Mouse (Mus musculus): ENCODE measurements around the gene Efcab2. TPM values are rescaled to one million over a fixed set of nuclear protein-coding genes. Genes with fewer than 3 reads are reported as not detected.

Gene Efcab2
- polyA plus RNA-seq, 1 experiment from 2014 or later = 19.1 TPM

DNA sequence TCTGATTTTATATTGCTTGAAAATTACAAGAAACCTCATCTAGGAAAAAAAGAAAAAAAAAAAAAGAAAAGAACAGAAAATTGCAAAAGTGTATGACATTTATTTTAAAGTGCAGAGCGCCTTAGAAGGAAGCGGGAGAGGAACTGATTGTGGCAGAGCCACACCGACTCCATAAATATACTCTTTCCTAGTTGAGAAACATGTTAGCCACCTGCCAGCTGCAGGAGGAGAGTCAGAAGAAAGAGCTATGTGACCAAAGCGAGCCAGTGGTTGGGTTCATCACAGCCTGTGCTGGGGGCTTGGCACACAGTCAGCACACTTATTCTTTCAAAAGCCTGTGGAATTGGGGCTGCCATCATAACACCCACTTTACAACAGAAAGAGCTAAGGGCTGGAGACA lies 33.2 kb upstream of the Efcab2 start:
- no peak overlapping the region for H3K9ac ChIP-seq (ENCODE audit: low read length)
- no peak overlapping the region for H3K27ac ChIP-seq (ENCODE audit: low read length)
- H3K4me1 ChIP-seq (ENCODE audit: control insufficient read depth, insufficient read depth, low read length) = peaks cover 16% of the 10 kb centered on the region
- H3K36me3 ChIP-seq (ENCODE audit: control insufficient read depth, insufficient read depth) = no peaks in the 10 kb centered on the region
- H3K9me3 ChIP-seq (replicated peaks; ENCODE audit: control insufficient read depth, low read length) = no peaks in the 10 kb centered on the region
- no peak for ATAC-seq (replicated peaks; ENCODE audit: extremely low read depth, insufficient read depth, low FRiP score)
- no peaks in the 10 kb centered on the region for H3K27me3 ChIP-seq (ENCODE audit: control insufficient read depth, insufficient read depth, low read length)
- WGBS = 70% methylated on average over 4 of the region's 4 CpGs
- H3K4me2 ChIP-seq (ENCODE audit: low read depth, low read length) = no peak overlapping the region
- H3K4me3 ChIP-seq (ENCODE audit: low read length) = no peak overlapping the region

DNA sequence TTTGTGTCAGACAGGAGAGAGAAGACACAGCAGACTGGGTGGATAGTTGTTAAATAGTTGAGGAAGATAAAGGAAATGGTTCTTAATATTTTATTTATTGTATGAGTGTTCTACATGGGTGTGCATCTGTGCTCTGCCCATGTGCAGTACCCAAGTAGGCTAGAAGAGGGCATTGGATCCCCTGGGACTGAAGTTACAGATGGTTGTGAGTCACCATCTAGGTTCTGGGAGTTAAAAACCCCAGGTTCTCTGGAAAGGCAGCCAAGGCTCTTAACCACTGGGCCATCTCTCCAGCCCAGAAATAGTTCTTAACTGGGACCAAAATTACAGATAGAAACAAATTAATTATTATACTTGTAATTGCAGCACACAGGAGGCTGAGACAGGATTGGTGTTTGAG lies 30.5 kb upstream of the Efcab2 start:
- H3K36me3 ChIP-seq (ENCODE audit: control insufficient read depth, insufficient read depth) = no peaks in the 10 kb centered on the region
- no peak for ATAC-seq (replicated peaks; ENCODE audit: extremely low read depth, insufficient read depth, low FRiP score)
- no peaks in the 10 kb centered on the region for H3K27me3 ChIP-seq (ENCODE audit: control insufficient read depth, insufficient read depth, low read length)
- no peak overlapping the region for H3K27ac ChIP-seq (ENCODE audit: low read length)
- no peak overlapping the region for H3K4me3 ChIP-seq (ENCODE audit: low read length)
- no peak overlapping the region for H3K4me2 ChIP-seq (ENCODE audit: low read depth, low read length)
- H3K9me3 ChIP-seq (replicated peaks; ENCODE audit: control insufficient read depth, low read length) = no peaks in the 10 kb centered on the region
- no peak overlapping the region for H3K9ac ChIP-seq (ENCODE audit: low read length)
- H3K4me1 ChIP-seq (ENCODE audit: control insufficient read depth, insufficient read depth, low read length) = no peaks in the 10 kb centered on the region

DNA sequence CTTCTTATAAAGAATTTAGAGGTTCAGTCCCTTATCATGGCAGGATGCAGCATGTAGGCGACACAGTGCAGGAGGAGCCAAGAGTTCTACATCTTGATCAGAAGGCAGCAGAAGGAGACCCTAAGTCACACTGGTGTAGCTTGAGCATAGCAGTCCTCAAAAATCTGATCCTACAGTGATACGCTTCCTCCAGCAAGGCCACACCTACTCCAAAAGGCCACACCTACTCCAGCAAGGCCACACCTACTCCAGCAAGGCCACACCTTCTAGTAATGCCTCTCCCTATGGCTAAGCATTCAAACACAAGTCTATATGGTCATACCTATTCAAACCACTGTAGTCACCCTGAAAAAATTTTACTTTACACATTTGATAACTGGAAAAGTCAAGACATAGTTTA lies 29.8 kb upstream of the Efcab2 start:
- H3K27me3 ChIP-seq (ENCODE audit: control insufficient read depth, insufficient read depth, low read length) = no peaks in the 10 kb centered on the region
- no peak overlapping the region for H3K4me2 ChIP-seq (ENCODE audit: low read depth, low read length)
- no peak overlapping the region for H3K27ac ChIP-seq (ENCODE audit: low read length)
- 82% methylated on average over 2 of the region's 2 CpGs for WGBS
- ATAC-seq (replicated peaks; ENCODE audit: extremely low read depth, insufficient read depth, low FRiP score) = no peak
- no peaks in the 10 kb centered on the region for H3K9me3 ChIP-seq (replicated peaks; ENCODE audit: control insufficient read depth, low read length)
- no peaks in the 10 kb centered on the region for H3K36me3 ChIP-seq (ENCODE audit: control insufficient read depth, insufficient read depth)
- no peak overlapping the region for H3K4me3 ChIP-seq (ENCODE audit: low read length)
- H3K9ac ChIP-seq (ENCODE audit: low read length) = no peak overlapping the region
- H3K4me1 ChIP-seq (ENCODE audit: control insufficient read depth, insufficient read depth, low read length) = no peaks in the 10 kb centered on the region

GRCm38 (mm10) chr1:178376907-178377306 lies 29.0 kb upstream of the Efcab2 start:
- 49% methylated on average over 2 of the region's 2 CpGs for WGBS
- Histone ChIP-seq H3K9me3 (replicated peaks; ENCODE audit: control insufficient read depth, low read length) (no peaks in the 10 kb centered on the region), H3K9ac (ENCODE audit: low read length) (no peak overlapping the region), H3K4me2 (ENCODE audit: low read depth, low read length) (no peak overlapping the region), H3K27ac (ENCODE audit: low read length) (no peak overlapping the region), H3K4me3 (ENCODE audit: low read length) (no peak overlapping the region), H3K27me3 (ENCODE audit: control insufficient read depth, insufficient read depth, low read length) (no peaks in the 10 kb centered on the region), H3K4me1 (ENCODE audit: control insufficient read depth, insufficient read depth, low read length) (no peaks in the 10 kb centered on the region), H3K36me3 (ENCODE audit: control insufficient read depth, insufficient read depth) (no peaks in the 10 kb centered on the region)
- ATAC-seq (replicated peaks; ENCODE audit: extremely low read depth, insufficient read depth, low FRiP score) = no peak

GRCm38 (mm10) chr1:178378115-178378514 lies 27.8 kb upstream of the Efcab2 start:
- no peaks in the 10 kb centered on the region for H3K27me3 ChIP-seq (ENCODE audit: control insufficient read depth, insufficient read depth, low read length)
- ATAC-seq (replicated peaks; ENCODE audit: extremely low read depth, insufficient read depth, low FRiP score) = no peak
- H3K27ac ChIP-seq (ENCODE audit: low read length) = no peak overlapping the region
- H3K36me3 ChIP-seq (ENCODE audit: control insufficient read depth, insufficient read depth) = no peaks in the 10 kb centered on the region
- H3K4me3 ChIP-seq (ENCODE audit: low read length) = no peak overlapping the region
- no peak overlapping the region for H3K9ac ChIP-seq (ENCODE audit: low read length)
- H3K4me2 ChIP-seq (ENCODE audit: low read depth, low read length) = no peak overlapping the region
- H3K4me1 ChIP-seq (ENCODE audit: control insufficient read depth, insufficient read depth, low read length) = peaks cover 5% of the 10 kb centered on the region; the same call in 1 of the 2 replicates
- 77% methylated on average over 3 of the region's 3 CpGs for WGBS
- H3K9me3 ChIP-seq (replicated peaks; ENCODE audit: control insufficient read depth, low read length) = no peaks in the 10 kb centered on the region

DNA sequence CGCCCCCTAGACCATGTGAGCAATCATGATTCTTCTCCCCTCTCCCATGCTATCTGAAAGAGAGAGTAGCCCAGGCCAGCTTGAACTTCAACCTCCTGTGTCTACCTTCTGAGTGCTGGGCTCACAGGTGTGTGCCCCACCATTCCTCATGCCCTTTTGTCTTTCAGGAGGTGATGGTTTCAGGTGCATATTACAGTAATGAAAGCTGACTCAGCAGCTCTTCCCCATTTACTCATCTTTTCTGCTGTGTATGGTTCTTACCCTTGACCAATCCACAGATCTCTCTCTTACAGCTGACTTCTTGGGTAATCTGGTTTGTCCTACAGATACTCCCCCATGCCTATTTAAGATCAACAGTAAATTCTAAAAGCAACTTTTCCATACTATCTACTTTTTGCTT lies 26.7 kb upstream of the Efcab2 start:
- WGBS = 88% methylated on average over 1 of the region's 1 CpGs
- Histone ChIP-seq H3K4me1 (ENCODE audit: control insufficient read depth, insufficient read depth, low read length) (peaks cover 5% of the 10 kb centered on the region; the same call in 1 of the 2 replicates), H3K27ac (ENCODE audit: low read length) (no peak overlapping the region), H3K4me2 (ENCODE audit: low read depth, low read length) (no peak overlapping the region), H3K9me3 (replicated peaks; ENCODE audit: control insufficient read depth, low read length) (no peaks in the 10 kb centered on the region), H3K4me3 (ENCODE audit: low read length) (no peak overlapping the region), H3K9ac (ENCODE audit: low read length) (no peak overlapping the region), H3K36me3 (ENCODE audit: control insufficient read depth, insufficient read depth) (no peaks in the 10 kb centered on the region), H3K27me3 (ENCODE audit: control insufficient read depth, insufficient read depth, low read length) (no peaks in the 10 kb centered on the region)
- ATAC-seq (replicated peaks; ENCODE audit: extremely low read depth, insufficient read depth, low FRiP score) = no peak

DNA sequence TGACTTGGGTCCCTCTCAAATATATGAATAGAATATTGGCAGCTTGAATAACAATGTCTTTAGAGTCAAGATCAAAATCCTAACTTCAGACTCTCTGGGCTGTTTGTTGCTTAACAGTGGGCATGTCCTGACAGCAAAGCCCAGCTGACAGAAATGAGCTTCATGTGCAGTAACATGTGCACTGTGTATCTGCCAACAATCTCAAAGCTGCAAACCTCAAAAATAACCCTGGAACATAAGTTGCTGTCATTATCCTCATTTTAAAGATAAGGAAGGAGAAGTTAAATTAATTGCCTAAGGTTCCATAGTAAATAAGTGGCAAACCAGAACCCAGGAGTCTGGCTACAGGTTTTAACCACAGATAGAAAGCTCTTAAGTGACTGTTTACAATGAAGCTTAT lies 23.7 kb upstream of the Efcab2 start:
- no peaks in the 10 kb centered on the region for H3K36me3 ChIP-seq (ENCODE audit: control insufficient read depth, insufficient read depth)
- no peak overlapping the region for H3K4me3 ChIP-seq (ENCODE audit: low read length)
- H3K27me3 ChIP-seq (ENCODE audit: control insufficient read depth, insufficient read depth, low read length) = no peaks in the 10 kb centered on the region
- no peak overlapping the region for H3K4me2 ChIP-seq (ENCODE audit: low read depth, low read length)
- no peak overlapping the region for H3K27ac ChIP-seq (ENCODE audit: low read length)
- peaks cover 5% of the 10 kb centered on the region; the same call in 1 of the 2 replicates for H3K4me1 ChIP-seq (ENCODE audit: control insufficient read depth, insufficient read depth, low read length)
- no peak for ATAC-seq (replicated peaks; ENCODE audit: extremely low read depth, insufficient read depth, low FRiP score)
- H3K9ac ChIP-seq (ENCODE audit: low read length) = no peak overlapping the region
- H3K9me3 ChIP-seq (replicated peaks; ENCODE audit: control insufficient read depth, low read length) = no peaks in the 10 kb centered on the region

DNA sequence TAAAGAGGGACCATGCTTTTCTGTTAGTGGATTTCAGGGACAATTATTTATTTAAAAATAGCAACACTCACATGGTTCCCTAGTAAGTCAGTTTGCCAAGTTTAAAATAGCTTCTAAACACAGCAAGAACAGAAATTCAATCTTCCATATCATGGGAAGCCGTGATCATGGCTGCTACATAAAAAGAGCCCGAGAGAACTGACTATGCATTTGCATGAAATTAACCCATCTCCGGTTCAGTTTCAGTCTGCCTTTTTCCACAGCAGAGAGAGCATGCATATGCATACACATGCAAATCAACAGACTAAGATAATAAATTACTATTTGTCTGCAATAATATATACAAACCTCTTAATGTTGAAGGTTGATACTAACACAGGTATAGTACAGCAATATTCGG lies 17.1 kb upstream of the Efcab2 start:
- ATAC-seq (replicated peaks; ENCODE audit: extremely low read depth, insufficient read depth, low FRiP score) = no peak
- no peak overlapping the region for H3K4me3 ChIP-seq (ENCODE audit: low read length)
- peaks cover 9% of the 10 kb centered on the region for H3K4me1 ChIP-seq (ENCODE audit: control insufficient read depth, insufficient read depth, low read length)
- 53% methylated on average over 4 of the region's 4 CpGs for WGBS
- no peaks in the 10 kb centered on the region for H3K36me3 ChIP-seq (ENCODE audit: control insufficient read depth, insufficient read depth)
- no peak overlapping the region for H3K9ac ChIP-seq (ENCODE audit: low read length)
- H3K27ac ChIP-seq (ENCODE audit: low read length) = peak overlapping the region; percentile 41
- no peaks in the 10 kb centered on the region for H3K27me3 ChIP-seq (ENCODE audit: control insufficient read depth, insufficient read depth, low read length)
- no peaks in the 10 kb centered on the region for H3K9me3 ChIP-seq (replicated peaks; ENCODE audit: control insufficient read depth, low read length)
- peak overlapping the region; percentile 22; the same call in 1 of the 2 replicates for H3K4me2 ChIP-seq (ENCODE audit: low read depth, low read length)

DNA sequence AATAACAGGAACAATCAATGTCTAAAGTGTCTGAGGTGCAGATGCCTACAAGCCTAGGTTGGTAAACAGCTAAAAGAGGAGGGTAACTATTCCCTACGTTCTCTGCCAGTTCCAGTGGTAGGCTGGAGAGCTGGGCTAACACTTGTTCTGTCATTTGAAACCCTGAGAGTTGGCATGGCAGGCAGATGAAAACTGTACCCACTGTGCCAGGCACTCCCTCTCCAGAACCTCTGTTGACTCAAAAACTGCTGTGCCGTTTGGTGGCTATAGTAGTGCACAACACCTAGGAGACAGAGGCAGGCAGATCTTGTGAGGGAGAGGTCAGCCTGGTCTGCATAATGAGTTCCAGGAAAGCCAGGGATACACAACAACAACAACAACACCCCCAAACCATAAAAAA lies 16.5 kb upstream of the Efcab2 start:
- Histone ChIP-seq H3K4me2 (ENCODE audit: low read depth, low read length) (no peak overlapping the region), H3K9ac (ENCODE audit: low read length) (no peak overlapping the region), H3K27ac (ENCODE audit: low read length) (no peak overlapping the region), H3K4me1 (ENCODE audit: control insufficient read depth, insufficient read depth, low read length) (peaks cover 9% of the 10 kb centered on the region), H3K27me3 (ENCODE audit: control insufficient read depth, insufficient read depth, low read length) (no peaks in the 10 kb centered on the region), H3K36me3 (ENCODE audit: control insufficient read depth, insufficient read depth) (no peaks in the 10 kb centered on the region), H3K9me3 (replicated peaks; ENCODE audit: control insufficient read depth, low read length) (no peaks in the 10 kb centered on the region), H3K4me3 (ENCODE audit: low read length) (no peak overlapping the region)
- 71% methylated on average over 2 of the region's 2 CpGs for WGBS
- ATAC-seq (replicated peaks; ENCODE audit: extremely low read depth, insufficient read depth, low FRiP score) = no peak

- 69% methylated on average over 5 of the region's 5 CpGs for WGBS
- Histone ChIP-seq H3K9ac (ENCODE audit: low read length) (no peak overlapping the region), H3K4me3 (ENCODE audit: low read length) (no peak overlapping the region), H3K9me3 (replicated peaks; ENCODE audit: control insufficient read depth, low read length) (no peaks in the 10 kb centered on the region), H3K36me3 (ENCODE audit: control insufficient read depth, insufficient read depth) (no peaks in the 10 kb centered on the region), H3K27ac (ENCODE audit: low read length) (no peak overlapping the region), H3K27me3 (ENCODE audit: control insufficient read depth, insufficient read depth, low read length) (no peaks in the 10 kb centered on the region), H3K4me2 (ENCODE audit: low read depth, low read length) (no peak overlapping the region), H3K4me1 (ENCODE audit: control insufficient read depth, insufficient read depth, low read length) (peaks cover 15% of the 10 kb centered on the region)
- ATAC-seq (replicated peaks; ENCODE audit: extremely low read depth, insufficient read depth, low FRiP score) = no peak
These were observed 12.9 kb upstream of the Efcab2 start for GRCm38 (mm10) chr1:178392970-178393369.

All from heart, embryonic 16.5 days (tissue).